Mouse (Mus musculus) forebrain, embryonic 10.5 days (tissue): ENCODE measurements around the gene Gm49333. TPM values are rescaled to one million over a fixed set of nuclear protein-coding genes. Genes with fewer than 3 reads are reported as not detected.

Experiments used
- DNase-seq: peaks from one replicate; pipeline ENCODE4 v3.0.0-alpha.2; 2017; ENCODE audit warnings: low spot score; ENCODE audit errors: extremely low spot score
- H3K27ac ChIP-seq: fragments of 300-500 bp; sonication (generic); 2 replicates; pipeline ENCODE4 v1.5.1; 2016; ENCODE audit warnings: mild to moderate bottlenecking
- H3K27me3 ChIP-seq: fragments of 300-500 bp; sonication (generic); 2 replicates; pipeline ENCODE4 v1.6.1; 2016; ENCODE audit warnings: mild to moderate bottlenecking; ENCODE audit not compliant: poor library complexity, severe bottlenecking
- H3K36me3 ChIP-seq: fragments of 300-500 bp; sonication (generic); replicated peaks from 2 replicates; pipeline ENCODE4 v1.6.1; 2016; ENCODE audit warnings: mild to moderate bottlenecking, moderate library complexity
- H3K4me1 ChIP-seq: fragments of 300-500 bp; sonication (generic); 2 replicates; pipeline ENCODE4 v1.6.1; 2016
- H3K4me3 ChIP-seq: fragments of 300-500 bp; sonication (generic); 2 replicates; pipeline ENCODE4 v1.5.1; 2016; ENCODE audit warnings: mild to moderate bottlenecking, moderate library complexity
- H3K9me3 ChIP-seq: fragments of 300-500 bp; sonication (generic); 2 replicates; pipeline ENCODE4 v1.6.1; 2016; ENCODE audit warnings: mild to moderate bottlenecking, moderate library complexity
- WGBS: fragments of 180-500 bp; shearing (Covaris S2); methylation state at CpG from one replicate; pipeline ENCODE4 v1.1.7; 2016; 5-methylcytosine and 5-hydroxymethylcytosine counted together
- polyA plus RNA-seq: library from polyadenylated mRNA; unstranded; fragments of >200 nt; fragmentation: Nextera tagmentation; extraction: Ambion mirVana; gene quantifications from 2 replicates; pipeline ENCODE4 v1.2.1, GENCODE M21; 2016

Gm49333 gene
- not detected in 2 replicates for polyA plus RNA-seq

DNA sequence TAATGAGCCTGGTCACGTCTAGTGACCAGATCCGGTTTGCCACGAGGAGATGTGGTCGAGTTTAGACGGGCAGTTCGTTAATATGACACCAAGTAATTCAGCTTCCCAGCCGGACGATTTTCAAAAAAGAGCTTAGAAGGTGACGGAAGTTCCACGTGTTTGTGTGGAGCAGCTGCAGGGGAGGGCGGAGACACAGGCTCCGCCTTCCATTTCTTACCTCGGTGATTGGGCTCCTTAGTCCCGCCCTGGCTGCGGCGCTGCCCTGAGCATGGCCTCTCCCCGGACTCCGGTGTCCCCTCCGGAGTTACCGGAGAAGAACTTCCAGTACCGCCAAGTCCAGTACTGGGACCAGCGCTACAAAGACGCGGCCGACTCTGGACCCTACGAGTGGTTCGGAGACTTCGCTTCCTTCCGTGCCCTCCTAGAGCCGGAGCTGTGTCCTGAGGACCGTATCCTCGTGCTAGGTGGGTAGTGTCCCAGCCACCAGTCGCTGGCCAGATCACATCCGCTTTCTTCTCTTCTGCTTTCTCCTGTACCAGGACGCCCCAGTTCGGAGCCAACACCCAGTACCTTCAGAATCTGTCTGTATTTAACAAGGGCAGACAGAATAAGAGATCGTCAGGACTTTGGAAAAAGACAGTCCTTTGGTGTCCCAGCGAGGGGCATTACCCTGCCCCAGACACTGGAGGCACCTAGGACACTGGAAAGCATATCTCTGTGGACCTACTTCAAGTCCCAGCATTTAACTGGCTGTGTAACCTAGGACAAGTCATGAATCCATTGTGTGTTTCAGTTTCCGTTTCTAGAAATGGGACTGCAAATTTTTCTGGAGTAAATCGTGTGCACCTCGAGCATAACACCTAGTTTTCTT lies at the start of gene Gm49333, which contains the start of the genes Eef1akmt4 and Alg3:
Gene Gm49333, plus strand, starts transcription at position 254 of the 871 bp plus-strand sequence.
Gene Eef1akmt4, plus strand, starts transcription at position 237 of the 871 bp plus-strand sequence.
Gene Alg3, minus strand, starts transcription at position 379 of the 871 bp plus-strand sequence.
- peaks cover 43% of the 10 kb centered on the region for H3K4me1 ChIP-seq
- H3K36me3 ChIP-seq, result peaks cover 48% of the 10 kb centered on the region
- peak within 1 kb of the TSS; percentile 90 for H3K4me3 ChIP-seq
- H3K27me3 ChIP-seq, result no peaks in the 10 kb centered on the region
- peak within 1 kb of the TSS; percentile 97 for H3K27ac ChIP-seq
- DNase-seq, result peak; percentile 90
- H3K9me3 ChIP-seq, result no peaks in the 10 kb centered on the region
- WGBS, result 3% methylated on average over 41 of the region's 41 CpGs

DNA sequence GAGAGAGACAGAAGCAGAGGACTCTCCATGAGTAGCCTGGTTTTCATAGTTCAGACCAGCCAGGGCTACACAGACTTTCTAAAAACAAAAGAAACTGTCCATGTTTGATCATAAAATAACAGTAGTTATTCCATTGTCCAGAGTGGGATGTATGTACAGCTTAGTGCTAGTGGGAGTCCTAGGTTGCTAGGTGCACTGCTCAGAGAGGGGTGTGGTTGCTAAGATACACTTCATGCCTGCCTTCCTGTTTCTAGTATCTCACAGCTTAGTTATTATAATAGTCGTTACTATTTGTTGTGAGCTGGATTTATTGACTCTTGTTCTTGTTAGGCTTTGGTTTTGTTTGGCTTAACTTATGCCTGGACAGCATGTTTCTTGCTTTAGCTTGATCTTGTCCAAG lies 46.3 kb upstream of the Gm49333 start:
- Histone ChIP-seq H3K4me3 (no peak overlapping the region), H3K4me1 (no peaks in the 10 kb centered on the region), H3K9me3 (no peaks in the 10 kb centered on the region), H3K27me3 (no peaks in the 10 kb centered on the region), H3K36me3 (peaks cover 35% of the 10 kb centered on the region), H3K27ac (no peak overlapping the region)
- 77% methylated on average over 1 of the region's 1 CpGs for WGBS
- no peak for DNase-seq

- peak within 1 kb of the TSS; percentile 64 for H3K4me3 ChIP-seq
- peak; percentile 22 for DNase-seq
- H3K9me3 ChIP-seq, result no peaks in the 10 kb centered on the region
- peaks cover 25% of the 10 kb centered on the region for H3K4me1 ChIP-seq
- peaks cover 72% of the 10 kb centered on the region for H3K27me3 ChIP-seq
- 1% methylated on average over 24 of the region's 24 CpGs for WGBS
- H3K36me3 ChIP-seq, result no peaks in the 10 kb centered on the region
- H3K27ac ChIP-seq, result peak within 1 kb of the TSS; percentile 65
Observed at GRCm38 (mm10) chr16:20589366-20589938, 22.0 kb upstream of the Gm49333 start, which contains the start of gene Vwa5b2. Vwa5b2 (plus strand) TSS chr16:20589471.

- Histone ChIP-seq H3K4me3 (peak overlapping the region; percentile 64), H3K9me3 (no peaks in the 10 kb centered on the region), H3K36me3 (no peaks in the 10 kb centered on the region), H3K27ac (peak overlapping the region; percentile 65), H3K4me1 (peaks cover 25% of the 10 kb centered on the region), H3K27me3 (peaks cover 76% of the 10 kb centered on the region)
- peak; percentile 41 for DNase-seq
- 0% methylated on average over 39 of the region's 39 CpGs for WGBS
Observed at GRCm38 (mm10) chr16:20589939-20590679, 21.3 kb upstream of the Gm49333 start.

DNA sequence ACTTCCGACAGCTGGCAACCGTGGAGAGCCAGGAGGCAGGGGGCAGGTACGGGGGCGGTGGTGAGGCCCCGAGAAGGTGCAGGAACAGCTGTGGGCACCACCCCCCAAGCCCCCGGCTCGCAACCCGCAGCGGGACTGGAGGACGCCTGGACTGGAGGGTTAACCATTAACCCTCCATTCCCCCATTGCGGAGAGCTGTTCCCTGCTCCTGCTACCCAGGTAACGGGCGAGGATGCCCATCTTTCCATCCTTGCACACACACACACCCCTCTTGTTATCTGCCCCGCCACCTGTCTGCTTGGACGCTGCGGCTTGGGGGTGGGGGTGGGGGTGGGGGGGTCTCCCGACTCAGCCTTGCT lies 20.8 kb upstream of the Gm49333 start:
- no peak for DNase-seq
- Histone ChIP-seq H3K27me3 (peaks cover 76% of the 10 kb centered on the region), H3K4me3 (peak overlapping the region; percentile 64), H3K36me3 (no peaks in the 10 kb centered on the region), H3K4me1 (peaks cover 25% of the 10 kb centered on the region), H3K9me3 (no peaks in the 10 kb centered on the region), H3K27ac (no peak overlapping the region)
- WGBS, result 2% methylated on average over 17 of the region's 17 CpGs

DNA sequence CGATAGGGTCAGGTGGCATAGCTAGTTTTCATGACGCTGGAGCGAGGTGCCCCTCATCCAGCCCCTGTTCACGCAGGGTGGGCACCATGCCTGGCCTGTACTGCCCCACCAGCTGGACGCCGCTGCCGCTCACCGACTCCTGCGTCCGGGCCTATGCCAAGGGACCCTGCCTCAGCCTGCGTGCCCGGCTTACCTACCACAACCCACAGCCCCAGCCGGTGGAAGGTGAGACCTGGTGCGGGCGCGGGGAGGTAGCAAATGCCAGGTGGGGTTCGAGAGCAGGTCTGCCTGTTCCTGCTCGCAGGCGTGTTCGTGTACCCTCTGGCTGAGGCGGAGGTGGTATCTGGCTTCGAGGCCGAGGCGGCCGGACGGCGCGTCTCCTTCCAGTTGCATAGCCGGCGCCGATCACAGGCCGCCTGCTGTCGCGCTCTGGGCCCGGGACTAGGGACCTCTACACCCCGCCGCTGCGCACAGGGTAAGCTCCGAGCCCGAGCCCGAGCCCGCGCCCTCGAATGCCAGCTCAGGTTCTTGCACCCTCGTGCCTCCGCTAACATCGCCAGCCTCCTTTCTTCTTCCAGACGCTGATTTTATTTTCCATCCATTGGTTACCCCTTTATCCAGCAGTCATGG lies 20.2 kb upstream of the Gm49333 start:
- H3K27ac ChIP-seq, result no peak overlapping the region
- DNase-seq, result peak; percentile 25
- peaks cover 25% of the 10 kb centered on the region for H3K4me1 ChIP-seq
- peak overlapping the region; percentile 64 for H3K4me3 ChIP-seq
- WGBS, result 4% methylated on average over 48 of the region's 48 CpGs
- H3K27me3 ChIP-seq, result peaks cover 76% of the 10 kb centered on the region
- no peaks in the 10 kb centered on the region for H3K9me3 ChIP-seq
- H3K36me3 ChIP-seq, result no peaks in the 10 kb centered on the region

DNA sequence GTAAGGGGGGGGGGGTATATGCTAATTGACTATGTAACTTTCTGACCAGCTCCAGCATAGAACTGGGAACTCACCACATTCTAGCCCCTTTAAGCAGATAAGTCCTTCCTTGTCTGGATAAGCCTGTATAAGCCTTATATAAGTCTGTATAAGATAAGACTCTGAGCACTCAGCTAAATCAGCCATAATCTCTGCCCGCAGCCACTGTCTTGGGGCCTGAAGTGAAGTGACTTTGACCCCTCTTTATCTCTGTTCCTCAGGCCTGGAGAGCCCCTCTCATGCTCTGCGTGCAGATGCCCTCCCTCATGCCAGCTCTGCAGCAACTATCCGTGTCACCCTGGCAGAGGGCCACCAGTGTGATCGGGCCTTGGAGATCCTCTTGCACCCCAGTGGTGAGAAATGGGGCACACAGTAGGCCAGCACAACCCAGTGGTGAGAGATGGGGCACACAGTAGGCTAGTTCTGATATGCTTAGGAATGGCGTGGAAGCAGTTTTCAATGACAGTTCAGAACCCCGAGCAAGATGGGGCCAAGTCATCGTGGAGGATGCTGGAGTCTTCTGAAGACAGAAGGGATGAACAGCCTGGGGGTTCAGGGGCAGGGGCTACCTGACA lies 16.2 kb upstream of the Gm49333 start:
- H3K36me3 ChIP-seq, result no peaks in the 10 kb centered on the region
- no peaks in the 10 kb centered on the region for H3K9me3 ChIP-seq
- H3K4me3 ChIP-seq, result no peak overlapping the region
- peaks cover 47% of the 10 kb centered on the region for H3K27me3 ChIP-seq
- no peak overlapping the region for H3K27ac ChIP-seq
- DNase-seq, result no peak
- WGBS, result 87% methylated on average over 7 of the region's 7 CpGs
- peaks cover 14% of the 10 kb centered on the region for H3K4me1 ChIP-seq

DNA sequence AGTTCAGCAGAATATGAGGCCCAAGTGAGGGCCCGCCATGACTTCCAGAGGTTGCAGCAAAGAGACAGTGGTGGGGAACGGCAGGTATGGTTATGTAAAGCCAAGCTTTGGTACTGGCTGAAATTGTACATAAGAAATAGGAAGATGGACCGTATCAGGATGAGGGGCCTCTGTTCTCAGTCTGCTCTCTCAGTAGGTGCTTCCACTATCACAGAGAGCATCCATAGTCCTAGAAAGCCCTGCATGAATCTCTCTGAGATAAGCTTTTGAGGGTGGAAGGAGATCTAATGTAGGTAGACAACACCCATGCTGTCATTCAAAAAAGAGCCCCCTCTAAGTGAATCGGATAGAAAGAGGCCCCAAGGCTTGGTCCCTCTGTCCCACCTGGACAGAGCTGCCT lies 15.7 kb upstream of the Gm49333 start:
- Histone ChIP-seq H3K4me3 (no peak overlapping the region), H3K9me3 (no peaks in the 10 kb centered on the region), H3K36me3 (no peaks in the 10 kb centered on the region), H3K27ac (no peak overlapping the region), H3K4me1 (peaks cover 8% of the 10 kb centered on the region), H3K27me3 (peaks cover 41% of the 10 kb centered on the region)
- WGBS, result 89% methylated on average over 4 of the region's 4 CpGs
- DNase-seq, result no peak

GRCm38 (mm10) chr16:20596687-20597441 lies 14.5 kb upstream of the Gm49333 start:
- H3K9me3 ChIP-seq, result no peaks in the 10 kb centered on the region
- no peak overlapping the region for H3K27ac ChIP-seq
- H3K36me3 ChIP-seq, result no peaks in the 10 kb centered on the region
- H3K27me3 ChIP-seq, result peaks cover 30% of the 10 kb centered on the region
- H3K4me1 ChIP-seq, result no peaks in the 10 kb centered on the region
- H3K4me3 ChIP-seq, result no peak overlapping the region
- no peak for DNase-seq
- 80% methylated on average over 7 of the region's 7 CpGs for WGBS

- H3K9me3 ChIP-seq, result no peaks in the 10 kb centered on the region
- H3K27me3 ChIP-seq, result no peaks in the 10 kb centered on the region; the same call in 1 of the 2 replicates
- H3K4me3 ChIP-seq, result no peak overlapping the region
- 81% methylated on average over 5 of the region's 5 CpGs for WGBS
- peaks cover 18% of the 10 kb centered on the region for H3K36me3 ChIP-seq
- no peak for DNase-seq
- H3K4me1 ChIP-seq, result no peaks in the 10 kb centered on the region
- H3K27ac ChIP-seq, result no peak overlapping the region
Observed at GRCm38 (mm10) chr16:20600511-20600910, 10.9 kb upstream of the Gm49333 start.

DNA sequence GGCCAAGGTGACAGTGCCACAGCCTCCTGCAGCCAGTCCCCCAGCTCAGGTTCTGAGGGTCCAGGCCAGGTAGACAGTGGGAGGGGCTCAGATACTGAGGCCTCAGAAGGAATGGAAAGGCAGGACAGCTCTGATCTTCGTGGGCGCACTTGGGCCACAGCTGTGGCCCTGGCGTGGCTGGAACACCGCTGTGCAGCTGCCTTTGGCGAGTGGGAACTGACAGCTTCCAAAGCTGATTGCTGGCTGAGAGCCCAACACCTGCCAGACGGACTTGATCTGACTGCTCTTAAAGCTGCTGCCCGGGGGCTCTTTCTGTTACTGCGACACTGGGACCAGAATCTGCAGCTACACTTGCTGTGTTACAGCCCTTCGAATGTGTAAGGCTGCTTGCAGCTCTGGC lies 6.7 kb upstream of the Gm49333 start:
- Histone ChIP-seq H3K9me3 (no peaks in the 10 kb centered on the region), H3K4me3 (no peak overlapping the region), H3K27ac (no peak overlapping the region), H3K27me3 (no peaks in the 10 kb centered on the region), H3K36me3 (peaks cover 56% of the 10 kb centered on the region), H3K4me1 (peaks cover 14% of the 10 kb centered on the region)
- no peak for DNase-seq
- WGBS, result 89% methylated on average over 9 of the region's 9 CpGs
